Mouse (Mus musculus): ENCODE measurements around the gene Npsr1. TPM values are rescaled to one million over a fixed set of nuclear protein-coding genes. Genes with fewer than 3 reads are reported as not detected.

Gene Npsr1
- polyA plus RNA-seq, 1 experiment from 2014 or later, result 0.36 TPM

- Histone ChIP-seq H3K9ac (replicated peaks; ENCODE audit: low read length) (no peak overlapping the region), H3K4me3 (ENCODE audit: low read length) (no peak overlapping the region), H3K27ac (ENCODE audit: low read length) (no peak overlapping the region), H3K9me3 (ENCODE audit: low read length) (no peaks in the 10 kb centered on the region), H3K36me3 (ENCODE audit: insufficient read depth, low read length) (no peaks in the 10 kb centered on the region), H3K27me3 (ENCODE audit: insufficient read depth, low read length) (no peaks in the 10 kb centered on the region), H3K4me1 (ENCODE audit: insufficient read depth, low read length) (no peaks in the 10 kb centered on the region), H3K4me2 (replicated peaks; ENCODE audit: low read depth, low read length) (no peak overlapping the region)
- WGBS, result 29% methylated on average over 1 of the region's 1 CpGs
- no peak for ATAC-seq (ENCODE audit: low FRiP score, low TSS enrichment)
Measured at GRCm38 (mm10) chr9:24347011-24347410, 249.2 kb downstream of the Npsr1 start.

- Histone ChIP-seq H3K36me3 (ENCODE audit: insufficient read depth, low read length) (no peaks in the 10 kb centered on the region), H3K4me2 (replicated peaks; ENCODE audit: low read depth, low read length) (no peak overlapping the region), H3K9ac (replicated peaks; ENCODE audit: low read length) (no peak overlapping the region), H3K4me1 (ENCODE audit: insufficient read depth, low read length) (no peaks in the 10 kb centered on the region), H3K27me3 (ENCODE audit: insufficient read depth, low read length) (no peaks in the 10 kb centered on the region), H3K4me3 (ENCODE audit: low read length) (no peak overlapping the region), H3K27ac (ENCODE audit: low read length) (no peak overlapping the region), H3K9me3 (ENCODE audit: low read length) (no peaks in the 10 kb centered on the region)
- no peak for ATAC-seq (ENCODE audit: low FRiP score, low TSS enrichment)
- WGBS, result 85% methylated on average over 2 of the region's 2 CpGs
Measured at GRCm38 (mm10) chr9:24349510-24349909, 251.7 kb downstream of the Npsr1 start.

- 85% methylated on average over 3 of the region's 3 CpGs for WGBS
- no peak overlapping the region for H3K27ac ChIP-seq (ENCODE audit: low read length)
- H3K27me3 ChIP-seq (ENCODE audit: insufficient read depth, low read length), result no peaks in the 10 kb centered on the region
- H3K4me2 ChIP-seq (replicated peaks; ENCODE audit: low read depth, low read length), result no peak overlapping the region
- H3K36me3 ChIP-seq (ENCODE audit: insufficient read depth, low read length), result no peaks in the 10 kb centered on the region
- no peak overlapping the region for H3K9ac ChIP-seq (replicated peaks; ENCODE audit: low read length)
- no peak for ATAC-seq (ENCODE audit: low FRiP score, low TSS enrichment)
- no peaks in the 10 kb centered on the region for H3K9me3 ChIP-seq (ENCODE audit: low read length)
- no peak overlapping the region for H3K4me3 ChIP-seq (ENCODE audit: low read length)
- no peaks in the 10 kb centered on the region for H3K4me1 ChIP-seq (ENCODE audit: insufficient read depth, low read length)
Measured at GRCm38 (mm10) chr9:24351402-24351801, 253.6 kb downstream of the Npsr1 start.

All from kidney, embryonic 16.5 days (tissue).